Mouse (Mus musculus) spleen, postnatal 36 days (tissue): Measurements from ENCODE around the gene Olfr720.

Experiments
- DNase-seq, 2 experiments: peaks; one replicate each; pipeline ENCODE4 v3.0.0; 2022; ENCODE audit warnings: low spot score in 2 of 2, mixed read lengths in 1 of 2

Olfr720 gene

GRCm38 (mm10) chr14:14186738-14187137 lies at the start of gene Olfr720:
Olfr720 (minus strand) TSS chr14:14186838.
- DNase-seq, result no peak
